Mouse (Mus musculus) liver, embryonic 14.5 days (tissue): ENCODE measurements around the gene Muc13.

ENCODE experiments used
- CTCF ChIP-seq: IDR thresholded peaks from 2 replicates; pipeline ENCODE4 v1.5.1; 2016; ENCODE audit warnings: antibody characterized with exemption, low read depth, control low read depth
- EP300 ChIP-seq: IDR thresholded peaks from 2 replicates; pipeline ENCODE4 v1.6.1; 2016; ENCODE audit warnings: antibody characterized with exemption, low read depth

- TF ChIP-seq EP300 (no peak), CTCF (no peak)
Observed at GRCm38 (mm10) chr16:33863208-33863751, 69.4 kb downstream of the Muc13 start.
